Mouse (Mus musculus) kidney, embryonic 15.5 days (tissue): Measurements from ENCODE around the gene Egln2. TPM values are rescaled to one million over a fixed set of nuclear protein-coding genes. Genes with fewer than 3 reads are reported as not detected.
A peak's percentile ranks its signal among the peaks of the same experiment; 100 is the strongest.

Experiments used
- ATAC-seq: fragments of 200-750 bp; cut with Nextera tagmentation; replicated peaks from 2 replicates; pipeline ENCODE4 v1.8.0; 2017; ENCODE audit warnings: moderate TSS enrichment; ENCODE audit not compliant: low FRiP score
- H3K27ac ChIP-seq: fragments of 300-500 bp; sonication (generic); 2 replicates; pipeline ENCODE4 v1.5.1; 2015; ENCODE audit warnings: mild to moderate bottlenecking, inconsistent platforms
- H3K27me3 ChIP-seq: fragments of 300-500 bp; sonication (generic); 2 replicates; pipeline ENCODE4 v1.6.1; 2015; ENCODE audit warnings: inconsistent platforms
- H3K36me3 ChIP-seq: fragments of 300-500 bp; sonication (generic); 2 replicates; pipeline ENCODE4 v1.6.1; 2015; ENCODE audit warnings: inconsistent platforms
- H3K4me1 ChIP-seq: fragments of 300-500 bp; sonication (generic); 2 replicates; pipeline ENCODE4 v1.6.1; 2015; ENCODE audit warnings: inconsistent platforms
- H3K4me2 ChIP-seq: fragments of 300-500 bp; sonication (generic); 2 replicates; pipeline ENCODE4 v1.6.1; 2015; ENCODE audit warnings: moderate library complexity, mild to moderate bottlenecking, inconsistent platforms
- H3K4me3 ChIP-seq: fragments of 300-500 bp; sonication (generic); replicated peaks from 2 replicates; pipeline ENCODE4 v1.5.1; 2015; ENCODE audit warnings: mild to moderate bottlenecking, inconsistent platforms
- H3K9ac ChIP-seq: fragments of 300-500 bp; sonication (generic); 2 replicates; pipeline ENCODE4 v1.6.1; 2015; ENCODE audit warnings: mild to moderate bottlenecking, inconsistent platforms
- H3K9me3 ChIP-seq: fragments of 300-500 bp; sonication (generic); replicated peaks from 2 replicates; pipeline ENCODE4 v1.6.1; 2016; ENCODE audit warnings: inconsistent platforms
- WGBS: fragments of 180-500 bp; shearing (Covaris S2); methylation state at CpG from one replicate; pipeline ENCODE4 v1.1.7; 2015; ENCODE audit warnings: mixed read lengths; 5-methylcytosine and 5-hydroxymethylcytosine counted together
- polyA plus RNA-seq: library from polyadenylated mRNA; unstranded; fragments of >200 nt; fragmentation: Nextera tagmentation; extraction: Ambion mirVana; gene quantifications from 2 replicates; pipeline ENCODE4 v1.2.1, GENCODE M21; 2015

Gene Egln2
- 65.4 and 74.9 TPM in 2 replicates for polyA plus RNA-seq

GRCm38 (mm10) chr7:27166614-27167474 is at the start of gene Egln2:
TSS of gene Egln2 (minus strand) at chr7:27166802.
- peak within 1 kb of the TSS; percentile 99 for H3K27ac ChIP-seq
- WGBS = 2% methylated on average over 57 of the region's 61 CpGs
- H3K4me3 ChIP-seq = peak within 1 kb of the TSS; percentile 72
- H3K4me1 ChIP-seq = peaks cover 51% of the 10 kb centered on the region
- peak; percentile 84 for ATAC-seq
- H3K4me2 ChIP-seq = peak within 1 kb of the TSS; percentile 86
- H3K9ac ChIP-seq = peak within 1 kb of the TSS; percentile 79
- no peaks in the 10 kb centered on the region for H3K9me3 ChIP-seq
- H3K36me3 ChIP-seq = peaks cover 37% of the 10 kb centered on the region
- no peaks in the 10 kb centered on the region for H3K27me3 ChIP-seq

- H3K4me1 ChIP-seq = no peaks in the 10 kb centered on the region
- no peak overlapping the region for H3K4me3 ChIP-seq
- WGBS = 89% methylated on average over 2 of the region's 2 CpGs
- ATAC-seq = no peak
- H3K9me3 ChIP-seq = no peaks in the 10 kb centered on the region
- peaks cover 92% of the 10 kb centered on the region for H3K36me3 ChIP-seq
- no peak overlapping the region for H3K27ac ChIP-seq
- H3K27me3 ChIP-seq = no peaks in the 10 kb centered on the region
- no peak overlapping the region for H3K4me2 ChIP-seq
- no peak overlapping the region for H3K9ac ChIP-seq
These were observed 46.0 kb upstream of the Egln2 start for GRCm38 (mm10) chr7:27212626-27213025.

GRCm38 (mm10) chr7:27203730-27204449 is 37.3 kb upstream of the Egln2 start:
- ATAC-seq = no peak
- Histone ChIP-seq H3K9ac (no peak overlapping the region), H3K9me3 (no peaks in the 10 kb centered on the region), H3K27ac (no peak overlapping the region), H3K36me3 (peaks cover 69% of the 10 kb centered on the region), H3K4me3 (no peak overlapping the region), H3K4me2 (no peak overlapping the region), H3K27me3 (no peaks in the 10 kb centered on the region), H3K4me1 (no peaks in the 10 kb centered on the region)
- WGBS = 98% methylated on average over 8 of the region's 8 CpGs

DNA sequence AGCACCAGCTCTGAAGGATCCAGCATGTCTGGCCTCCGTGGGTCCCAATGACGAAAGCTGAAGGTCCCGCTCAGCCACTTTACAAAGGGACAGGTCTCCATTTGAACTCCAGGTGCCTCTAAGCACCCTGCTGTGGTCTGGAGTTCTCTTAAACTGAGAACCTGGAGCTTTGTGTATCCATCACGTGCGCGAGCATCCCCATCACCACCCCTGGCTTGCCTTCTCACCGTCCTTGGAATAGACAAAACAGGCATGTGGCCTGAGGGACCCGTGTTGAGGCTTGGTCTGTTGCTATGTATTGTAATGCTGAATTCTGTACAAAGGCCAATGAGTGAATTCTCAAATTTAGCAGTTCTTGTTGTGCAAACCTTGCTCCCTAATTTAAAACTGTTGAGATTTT is 32.2 kb upstream of the Egln2 start:
- H3K27me3 ChIP-seq = no peaks in the 10 kb centered on the region

DNA sequence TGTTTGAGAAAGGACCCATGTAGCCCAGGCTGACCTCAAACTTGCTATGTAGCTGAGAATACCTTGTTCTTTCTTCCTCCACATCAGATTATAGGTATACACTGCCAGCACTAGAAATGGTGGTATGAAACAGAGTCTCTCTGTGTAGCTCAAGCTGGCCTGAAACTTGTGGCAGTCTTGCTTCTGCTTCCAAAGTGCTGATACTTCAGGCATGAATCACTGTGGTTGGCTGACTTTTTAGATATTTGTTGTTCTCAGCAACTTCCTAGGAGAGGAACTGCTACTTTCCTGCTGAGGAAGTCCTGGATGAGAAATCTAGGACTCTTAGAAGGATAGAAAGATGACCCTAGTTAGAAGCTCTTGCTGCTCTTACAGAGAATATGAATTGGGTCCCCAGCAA is 31.8 kb upstream of the Egln2 start:
- H3K4me1 ChIP-seq = peaks cover 25% of the 10 kb centered on the region
- no peak for ATAC-seq
- H3K4me2 ChIP-seq = no peak overlapping the region
- H3K4me3 ChIP-seq = no peak overlapping the region
- H3K27me3 ChIP-seq = no peaks in the 10 kb centered on the region
- H3K9ac ChIP-seq = no peak overlapping the region
- peaks cover 52% of the 10 kb centered on the region for H3K36me3 ChIP-seq
- no peak overlapping the region for H3K27ac ChIP-seq
- no peaks in the 10 kb centered on the region for H3K9me3 ChIP-seq

More for the DNA sequence above, 32.2 kb upstream of the Egln2 start:
- Histone ChIP-seq H3K4me1 (peaks cover 22% of the 10 kb centered on the region), H3K36me3 (peaks cover 52% of the 10 kb centered on the region), H3K4me2 (no peak overlapping the region), H3K27ac (no peak overlapping the region), H3K9ac (no peak overlapping the region), H3K4me3 (no peak overlapping the region), H3K9me3 (no peaks in the 10 kb centered on the region)
- WGBS = 96% methylated on average over 8 of the region's 8 CpGs
- no peak for ATAC-seq

DNA sequence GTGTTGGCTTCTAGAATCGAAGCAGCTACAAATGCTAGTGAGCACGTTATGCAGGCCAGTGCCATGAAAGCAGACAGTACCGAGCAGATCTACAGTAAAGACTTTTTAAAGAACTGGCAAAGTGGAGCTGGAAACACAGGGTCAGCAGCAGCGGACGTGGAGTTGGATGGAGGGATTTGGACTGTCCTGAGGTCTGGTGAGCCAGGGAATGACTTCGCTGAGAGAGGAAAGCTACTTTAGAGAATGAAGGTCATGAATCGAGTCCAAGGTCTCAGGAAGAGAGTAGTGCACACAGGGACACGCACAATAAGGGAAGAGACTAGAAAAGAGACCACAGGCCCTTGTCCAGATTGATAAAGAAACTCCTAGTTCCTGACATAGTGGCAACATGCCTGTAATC is 31.0 kb upstream of the Egln2 start:
- no peaks in the 10 kb centered on the region for H3K27me3 ChIP-seq
- no peak overlapping the region for H3K9ac ChIP-seq
- H3K4me3 ChIP-seq = no peak overlapping the region
- H3K36me3 ChIP-seq = peaks cover 52% of the 10 kb centered on the region
- 90% methylated on average over 8 of the region's 8 CpGs for WGBS
- H3K9me3 ChIP-seq = no peaks in the 10 kb centered on the region
- no peak for ATAC-seq
- H3K4me2 ChIP-seq = no peak overlapping the region
- peaks cover 28% of the 10 kb centered on the region for H3K4me1 ChIP-seq
- H3K27ac ChIP-seq = no peak overlapping the region

- Histone ChIP-seq H3K27ac (0 out of 2 replicates have a peak overlapping the region, but pooled peaks have one; percentile 98), H3K9me3 (no peaks in the 10 kb centered on the region), H3K9ac (no peak overlapping the region), H3K4me2 (peak overlapping the region; percentile 73; the same call in 1 of the 2 replicates), H3K36me3 (peaks cover 52% of the 10 kb centered on the region), H3K4me3 (no peak overlapping the region), H3K4me1 (peaks cover 28% of the 10 kb centered on the region), H3K27me3 (no peaks in the 10 kb centered on the region)
- ATAC-seq = no peak
- 89% methylated on average over 3 of the region's 3 CpGs for WGBS
These were observed 30.5 kb upstream of the Egln2 start for GRCm38 (mm10) chr7:27197136-27197535.

GRCm38 (mm10) chr7:27195681-27196611 is 29.3 kb upstream of the Egln2 start, which contains the start of the genes BC024978 and Snrpa:
TSS of gene BC024978 (plus strand) at chr7:27195781.
TSS of gene Snrpa (minus strand) at chr7:27196271.
- Histone ChIP-seq H3K9me3 (no peaks in the 10 kb centered on the region), H3K4me3 (peak within 1 kb of the TSS; percentile 68), H3K36me3 (peaks cover 55% of the 10 kb centered on the region), H3K27me3 (no peaks in the 10 kb centered on the region), H3K9ac (peak within 1 kb of the TSS; percentile 81), H3K27ac (peak within 1 kb of the TSS; percentile 98), H3K4me2 (peak within 1 kb of the TSS; percentile 73), H3K4me1 (peaks cover 28% of the 10 kb centered on the region)
- ATAC-seq = peak; percentile 99
- under 1% methylated on average over 64 of the region's 64 CpGs for WGBS

DNA sequence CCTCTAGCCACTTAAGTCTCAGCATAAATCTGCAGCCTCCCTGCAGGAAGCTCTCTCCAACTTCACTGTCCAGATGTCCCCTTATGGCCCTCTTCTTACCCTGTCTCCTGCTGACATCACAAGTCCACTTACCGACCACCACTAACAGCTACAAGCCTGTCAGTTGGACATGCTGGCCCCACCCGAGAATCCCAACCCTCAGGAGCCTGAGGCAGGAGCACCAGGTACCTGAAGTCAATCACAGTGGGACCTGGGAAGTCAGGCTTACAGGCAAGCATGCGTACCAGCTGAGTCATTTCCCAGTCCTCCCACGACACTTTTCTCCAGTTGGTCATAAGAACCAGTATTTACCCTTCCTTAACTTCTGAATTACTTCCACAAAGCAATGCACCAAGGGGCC is 27.1 kb upstream of the Egln2 start:
- Histone ChIP-seq H3K27me3 (no peaks in the 10 kb centered on the region), H3K9me3 (no peaks in the 10 kb centered on the region), H3K27ac (no peak overlapping the region), H3K9ac (no peak overlapping the region), H3K4me2 (peak overlapping the region; percentile 4; the same call in 1 of the 2 replicates), H3K4me1 (peaks cover 28% of the 10 kb centered on the region), H3K4me3 (no peak overlapping the region), H3K36me3 (peaks cover 68% of the 10 kb centered on the region)
- WGBS = 78% methylated on average over 4 of the region's 4 CpGs
- no peak for ATAC-seq

DNA sequence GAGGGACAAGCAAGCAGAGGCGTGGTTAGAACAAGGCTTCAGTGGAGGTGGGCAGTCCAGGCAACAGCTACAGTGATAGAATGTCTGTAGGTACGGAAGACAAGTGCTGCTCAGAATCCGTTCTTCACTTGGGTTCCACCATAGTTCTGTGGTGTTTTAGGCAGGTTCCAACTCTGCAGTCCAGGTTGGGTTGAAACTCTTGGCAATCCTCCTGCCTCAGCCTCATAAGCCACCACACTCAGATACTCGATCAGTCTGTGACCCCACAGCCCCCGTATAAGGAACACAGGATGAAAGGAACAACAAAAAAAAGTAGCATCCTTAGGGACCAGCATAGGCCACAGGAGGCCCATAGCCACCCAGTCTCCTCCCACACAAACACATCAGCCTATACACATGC is 25.8 kb upstream of the Egln2 start:
- Histone ChIP-seq H3K4me3 (no peak overlapping the region), H3K27me3 (no peaks in the 10 kb centered on the region), H3K9ac (no peak overlapping the region), H3K4me1 (peaks cover 27% of the 10 kb centered on the region), H3K27ac (no peak overlapping the region), H3K9me3 (no peaks in the 10 kb centered on the region), H3K4me2 (no peak overlapping the region), H3K36me3 (peaks cover 69% of the 10 kb centered on the region)
- 91% methylated on average over 5 of the region's 5 CpGs for WGBS
- no peak for ATAC-seq

DNA sequence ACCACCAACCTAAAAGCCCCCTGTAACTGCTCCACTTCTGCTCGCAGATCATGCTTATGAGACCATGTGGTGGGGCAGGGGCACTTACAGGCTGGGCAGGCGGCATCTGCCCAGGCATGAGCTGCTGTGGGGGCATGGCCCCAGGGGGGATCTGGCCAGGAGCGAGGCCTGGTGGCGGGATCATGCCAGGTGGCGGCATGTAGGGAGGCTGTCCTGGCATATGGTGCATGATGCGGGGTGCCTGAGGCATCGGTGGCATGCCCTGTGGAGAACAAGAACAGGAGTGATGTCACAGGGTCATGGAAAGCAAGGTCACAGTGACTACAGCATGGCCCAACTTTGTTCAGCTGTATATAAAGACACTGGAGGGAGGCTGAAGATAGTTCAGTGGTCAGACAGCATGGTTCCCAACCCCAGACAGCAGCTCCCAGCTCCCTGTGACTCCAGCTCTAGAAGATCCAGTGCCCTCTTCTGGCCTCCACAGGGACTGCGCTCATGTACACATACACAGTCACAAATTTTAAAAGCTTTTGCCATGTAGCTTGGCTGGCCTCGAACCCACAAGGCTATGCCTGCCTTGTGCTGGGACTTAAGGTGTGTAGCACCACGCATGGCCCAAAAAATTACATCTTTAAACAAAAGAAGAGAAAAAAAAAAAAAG is 22.8 kb upstream of the Egln2 start:
- no peak overlapping the region for H3K27ac ChIP-seq
- no peak overlapping the region for H3K4me3 ChIP-seq
- no peaks in the 10 kb centered on the region for H3K27me3 ChIP-seq
- H3K9ac ChIP-seq = no peak overlapping the region
- no peaks in the 10 kb centered on the region for H3K9me3 ChIP-seq
- no peak overlapping the region for H3K4me2 ChIP-seq
- ATAC-seq = no peak
- peaks cover 97% of the 10 kb centered on the region for H3K36me3 ChIP-seq
- WGBS = 96% methylated on average over 10 of the region's 10 CpGs
- H3K4me1 ChIP-seq = peaks cover 10% of the 10 kb centered on the region
